Mouse (Mus musculus) thymus, postnatal 36 days (tissue): ENCODE data around the gene Cxcl9.
A peak's percentile ranks its signal among the peaks of the same experiment; 100 is the strongest.
"Not testable (repeated sequence)": the region's sequence is repeated elsewhere in the genome, so short reads cannot be mapped to it uniquely, and the experiment has no call there.

Experiments
- DNase-seq, 2 experiments: peaks; one replicate each; pipeline ENCODE4 v3.0.0; 2022; ENCODE audit warnings: mixed read lengths in 2 of 2

Cxcl9 gene

DNA sequence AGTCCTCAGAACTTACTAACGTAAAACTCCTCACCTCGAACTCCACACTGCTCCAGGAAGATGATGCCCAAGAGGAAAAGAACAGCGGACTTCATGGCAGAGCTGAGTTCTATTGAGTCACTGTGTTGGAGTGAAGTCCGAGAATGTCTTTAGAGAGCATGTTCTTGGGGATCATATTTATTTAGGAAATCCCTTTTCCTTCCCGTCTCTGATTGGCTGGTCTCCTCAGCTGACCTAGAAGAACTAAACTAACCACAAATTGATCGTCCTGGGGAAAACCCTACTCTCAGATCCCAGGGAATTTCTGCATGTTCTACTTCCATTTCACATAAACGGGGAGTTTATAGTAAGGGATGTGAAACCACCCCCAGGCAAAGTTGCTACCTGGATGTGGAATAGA, at the start of gene Cxcl9:
TSS of gene Cxcl9 (minus strand) at position 151 of the 400 bp plus-strand sequence.
- no peak for DNase-seq

DNA sequence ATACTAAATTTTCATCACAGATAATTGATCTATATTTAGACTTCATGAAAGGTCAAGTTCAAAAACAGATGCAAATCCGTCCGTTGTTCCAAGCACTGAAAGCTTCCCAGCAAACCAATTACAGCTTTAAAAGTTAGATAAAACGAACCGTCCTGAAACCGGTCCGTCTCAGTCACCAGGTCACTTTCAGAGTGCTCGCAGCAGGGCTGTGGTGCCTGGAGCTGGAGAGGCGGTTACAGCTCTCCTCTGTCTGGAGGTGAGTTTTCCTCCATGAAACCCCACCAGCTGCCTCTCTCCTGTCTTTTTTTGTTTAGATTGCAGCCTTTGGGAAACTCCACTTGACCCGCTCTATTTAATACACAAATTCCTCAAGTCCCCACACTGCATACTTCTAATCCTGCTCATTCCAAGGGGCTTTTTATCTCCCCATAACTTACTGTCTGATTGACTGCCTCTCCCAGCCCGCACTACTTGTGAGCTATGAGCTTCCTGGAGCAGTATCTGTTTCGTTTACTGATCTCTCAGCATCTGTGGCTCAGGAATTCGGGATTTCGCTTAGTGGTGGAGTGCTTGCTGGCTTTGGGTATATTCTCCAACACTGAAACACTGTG, 49.0 kb upstream of the Cxcl9 start:
- DNase-seq: no peak

DNA sequence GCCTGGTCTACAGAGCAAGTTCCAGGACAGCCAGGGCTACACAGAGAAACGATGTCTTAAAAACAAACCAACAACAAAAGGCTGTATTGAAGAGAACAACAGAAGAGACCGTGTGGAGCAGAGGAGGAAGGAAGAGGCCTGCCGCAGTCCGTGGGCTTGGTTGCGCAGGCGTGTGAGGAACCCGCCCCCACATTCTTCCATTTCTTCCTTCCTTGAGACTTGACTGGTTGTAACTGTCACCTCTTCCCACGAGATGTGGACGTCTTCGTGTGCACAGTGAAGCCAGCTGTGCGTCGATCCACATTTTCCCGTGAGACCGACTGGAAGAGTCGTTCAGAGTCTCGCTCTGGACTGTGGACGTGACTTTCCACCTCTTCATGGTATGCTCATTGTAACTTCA, 47.5 kb upstream of the Cxcl9 start:
- peak; percentile 49 to 66 for DNase-seq

DNA sequence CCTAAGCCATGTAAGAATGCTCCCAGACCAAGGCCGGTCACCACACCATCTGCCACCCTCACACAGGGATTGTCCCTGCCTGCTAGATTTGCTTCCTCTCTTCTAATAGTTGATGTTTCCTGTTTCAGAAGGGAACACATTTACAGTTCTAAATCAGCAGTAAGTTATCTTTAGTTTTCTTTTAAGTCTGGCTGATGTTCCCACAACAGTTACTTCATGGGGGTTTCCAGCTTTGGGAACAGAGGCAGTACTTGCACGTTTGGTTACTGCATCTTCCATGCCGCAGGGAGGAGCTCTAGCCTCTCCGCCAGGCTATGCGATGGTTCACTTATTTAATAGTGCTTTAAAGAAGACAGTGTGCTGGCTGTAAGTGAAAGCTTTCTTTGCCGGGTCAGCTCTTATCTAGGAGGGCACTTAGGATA, 46.9 kb upstream of the Cxcl9 start:
- DNase-seq: peak; percentile 37 to 39

DNA sequence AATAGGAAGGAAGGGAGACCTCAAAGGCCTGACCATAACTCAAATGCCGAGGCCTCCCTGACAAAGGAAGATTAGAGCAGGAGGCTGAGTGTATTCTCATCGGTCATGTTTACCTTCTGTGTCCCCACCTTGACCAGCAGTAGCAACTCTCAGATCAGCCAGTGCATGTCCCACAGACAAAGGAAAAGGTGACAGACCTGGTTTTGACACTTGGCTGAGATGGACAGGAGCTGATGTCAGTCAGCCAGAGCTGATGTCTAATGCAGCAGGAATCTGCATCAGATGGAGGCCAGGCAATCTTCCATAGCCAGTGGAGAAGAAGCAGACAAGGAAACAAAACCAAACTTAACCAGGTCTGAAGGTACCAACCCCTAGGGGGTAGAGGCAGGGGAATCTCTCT, 44.7 kb upstream of the Cxcl9 start:
- DNase-seq: no peak

DNA sequence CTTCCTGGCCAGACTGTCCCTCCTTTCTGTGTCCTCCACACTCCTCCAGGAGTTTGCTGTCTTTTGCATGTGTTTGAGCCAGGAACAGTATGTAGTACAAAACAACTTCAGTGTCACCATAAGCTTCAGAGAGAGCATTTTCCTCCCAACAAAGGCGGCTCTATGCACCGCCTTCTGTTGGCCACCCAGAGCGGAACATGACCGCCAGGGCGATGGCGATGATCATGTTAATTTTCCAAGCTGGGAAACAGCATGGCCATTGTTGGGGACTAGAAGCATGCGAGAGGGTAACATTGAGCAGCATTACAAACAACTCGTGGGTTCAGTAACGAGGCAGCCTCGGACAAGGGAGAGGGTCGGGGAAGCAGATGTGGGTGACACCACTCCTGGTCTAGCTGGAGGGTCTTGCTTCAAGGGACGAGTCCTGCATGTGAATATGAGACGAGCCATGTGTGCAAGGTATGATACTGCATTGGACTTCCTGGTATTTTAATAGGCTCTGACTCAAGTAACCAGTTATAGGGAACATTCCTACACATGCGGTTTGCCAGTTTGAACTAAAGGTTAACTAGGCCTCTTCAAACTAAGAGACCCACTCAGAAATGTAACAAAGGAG, 43.6 kb upstream of the Cxcl9 start:
- no peak for DNase-seq

DNA sequence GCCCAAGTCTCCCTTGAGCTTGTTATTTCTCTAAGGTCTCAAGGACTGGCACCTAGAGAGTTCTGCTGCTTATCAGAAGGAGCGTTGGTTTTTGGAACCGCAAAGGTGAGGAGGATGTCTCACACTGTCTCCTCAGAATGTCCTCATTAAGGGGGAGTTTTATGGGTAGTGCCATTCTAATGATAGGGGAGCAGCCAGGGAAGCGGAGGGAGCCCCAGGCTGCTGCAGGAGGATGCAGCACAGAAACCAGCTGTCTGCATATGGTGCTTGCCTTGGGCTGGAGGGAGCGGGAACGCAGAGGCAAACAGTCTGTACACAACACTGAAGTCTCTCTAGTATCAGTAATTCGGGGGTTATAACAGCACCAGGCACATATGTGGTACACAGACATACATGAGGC, 43.0 kb upstream of the Cxcl9 start:
- no peak for DNase-seq

DNA sequence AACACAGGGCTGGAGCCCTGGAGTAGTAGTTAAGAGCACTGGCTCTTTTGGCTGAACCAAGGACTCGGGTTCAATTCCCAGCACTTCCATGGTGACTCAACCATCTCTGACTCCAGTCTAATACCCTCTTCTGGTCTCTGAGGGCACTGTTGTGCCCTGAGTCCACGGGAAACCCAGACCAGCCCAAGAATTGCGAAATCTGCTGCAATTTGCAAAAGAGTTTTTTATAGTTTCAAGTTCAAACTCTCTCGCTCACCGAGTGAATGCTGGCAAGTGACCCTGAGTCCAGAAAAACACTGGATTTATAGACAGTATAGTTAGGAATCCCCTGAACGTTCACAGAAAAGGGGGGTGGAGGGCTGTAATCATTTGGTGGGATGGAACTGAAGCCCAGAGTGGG, 42.5 kb upstream of the Cxcl9 start:
- no peak for DNase-seq

DNA sequence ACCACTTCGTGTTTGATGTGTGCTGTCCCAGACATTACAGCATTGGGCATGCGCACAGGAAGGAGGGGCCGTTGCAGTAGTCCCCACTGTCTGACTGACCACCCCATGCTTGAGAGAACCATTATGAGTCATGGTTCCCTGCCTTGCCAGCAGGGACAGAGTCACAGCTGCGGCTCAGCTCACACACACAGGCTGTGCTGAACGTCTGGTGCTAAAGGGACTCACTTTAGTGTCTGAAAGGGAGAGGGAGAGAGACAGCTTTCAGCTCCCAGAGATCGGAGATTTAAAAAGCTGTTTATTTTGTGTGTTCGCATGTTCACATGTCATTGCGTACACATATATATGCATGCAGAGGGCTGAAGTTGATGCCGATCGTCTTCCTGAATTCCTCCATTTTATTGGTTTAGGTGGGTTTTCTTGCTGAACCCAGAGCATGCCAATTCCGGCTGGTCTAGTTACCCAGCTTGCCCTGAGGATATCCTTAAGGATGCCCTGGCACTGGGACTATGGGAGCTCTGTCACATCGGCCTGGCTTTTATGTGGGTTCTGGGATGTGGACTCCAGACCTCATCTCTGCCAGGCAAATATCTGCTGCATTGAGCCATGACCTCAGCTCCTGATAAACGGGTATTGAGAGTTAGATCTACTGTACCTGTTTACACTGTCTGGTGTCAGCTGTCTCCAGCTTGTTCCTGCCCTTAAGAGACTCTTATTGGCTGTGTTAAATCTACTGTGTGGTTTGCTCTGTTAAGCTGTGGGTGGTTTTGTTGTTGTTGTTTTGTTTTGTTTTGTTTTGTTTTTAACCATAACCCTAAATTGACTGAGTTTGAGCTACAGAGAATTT, 41.5 kb upstream of the Cxcl9 start:
- no peak for DNase-seq

DNA sequence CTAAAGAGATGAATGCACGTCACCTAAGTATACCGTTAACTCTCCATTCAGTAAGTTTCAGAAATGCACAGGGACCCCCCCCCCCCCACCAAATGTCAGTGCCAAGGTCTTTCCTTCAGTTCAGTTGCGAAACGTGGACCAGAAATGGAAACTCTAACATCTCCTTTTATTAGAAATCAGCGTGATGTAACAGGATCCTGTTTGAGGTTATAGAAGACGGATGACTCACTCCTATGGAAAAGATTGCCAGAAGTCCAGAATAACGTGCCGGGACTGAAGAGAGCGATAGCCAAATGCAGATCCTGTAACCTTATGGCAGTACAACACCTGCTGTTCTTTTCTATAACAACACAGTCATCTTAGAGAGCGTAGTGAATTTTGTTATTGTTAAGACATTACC, 40.5 kb upstream of the Cxcl9 start:
- no peak for DNase-seq

DNA sequence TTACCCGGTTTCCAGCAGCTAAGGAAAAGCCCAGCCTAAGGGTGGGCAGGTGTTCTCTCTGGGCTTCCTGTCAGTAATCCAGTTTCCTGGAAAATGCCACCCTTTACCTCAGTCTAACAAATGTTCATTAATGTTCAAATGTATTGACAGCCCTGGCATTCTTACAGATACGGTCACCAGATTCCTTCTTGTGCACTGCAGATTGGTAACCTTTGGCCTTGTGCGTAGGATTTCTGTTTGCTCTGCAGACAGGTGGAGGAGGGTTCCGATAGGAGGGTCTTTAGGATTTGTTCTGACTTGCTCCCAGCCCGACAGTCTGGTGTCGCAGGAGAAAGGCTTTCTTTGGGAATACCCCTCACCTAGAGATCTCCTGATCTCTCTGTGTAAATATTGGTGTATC, 38.7 kb upstream of the Cxcl9 start:
- DNase-seq: no peak

DNA sequence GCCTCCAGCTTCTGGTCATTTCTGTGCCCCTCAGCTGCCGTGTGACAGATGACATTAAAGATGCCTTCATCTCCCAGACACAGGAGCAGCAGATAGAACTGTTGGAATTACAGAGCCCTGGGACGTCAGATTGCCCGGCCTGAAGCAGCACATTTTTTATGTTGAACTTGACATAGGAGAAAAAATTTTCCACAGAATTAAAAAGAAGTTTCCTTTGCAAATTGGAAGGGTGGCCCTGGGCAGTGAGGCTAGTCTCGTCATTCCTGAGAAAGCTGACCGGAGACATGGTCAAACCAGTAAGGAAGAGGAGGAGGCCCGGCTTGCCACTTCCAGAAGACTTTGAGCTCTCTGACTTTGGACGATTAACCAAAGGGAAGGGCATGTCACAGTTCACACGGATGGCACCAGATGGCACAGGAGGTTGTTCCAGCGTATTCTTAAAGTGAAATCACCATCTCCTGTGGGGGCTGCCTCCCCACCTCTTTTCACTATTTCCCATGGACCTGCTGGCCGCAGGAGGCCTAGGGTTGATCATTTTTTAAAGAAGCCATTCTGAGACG, 37.3 kb upstream of the Cxcl9 start:
- no peak for DNase-seq

DNA sequence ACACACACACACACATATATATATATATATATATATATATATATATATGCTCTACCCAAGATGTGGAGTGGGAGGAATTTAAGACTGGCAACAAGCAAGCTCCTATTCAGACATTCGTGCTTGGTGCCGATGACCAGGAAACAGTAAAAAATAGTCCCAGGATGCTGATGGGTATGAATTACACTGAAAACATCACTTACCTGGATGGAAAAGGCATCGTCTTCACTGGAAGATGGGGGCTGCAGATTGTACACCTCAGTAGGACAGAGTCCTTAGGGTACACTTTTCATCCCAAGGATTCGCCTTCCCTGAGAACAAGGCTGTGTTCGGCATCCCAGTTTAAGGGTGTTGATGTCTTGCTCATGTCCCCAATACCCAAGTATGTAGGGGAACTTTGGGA, 36.1 kb upstream of the Cxcl9 start:
- DNase-seq: no peak

DNA sequence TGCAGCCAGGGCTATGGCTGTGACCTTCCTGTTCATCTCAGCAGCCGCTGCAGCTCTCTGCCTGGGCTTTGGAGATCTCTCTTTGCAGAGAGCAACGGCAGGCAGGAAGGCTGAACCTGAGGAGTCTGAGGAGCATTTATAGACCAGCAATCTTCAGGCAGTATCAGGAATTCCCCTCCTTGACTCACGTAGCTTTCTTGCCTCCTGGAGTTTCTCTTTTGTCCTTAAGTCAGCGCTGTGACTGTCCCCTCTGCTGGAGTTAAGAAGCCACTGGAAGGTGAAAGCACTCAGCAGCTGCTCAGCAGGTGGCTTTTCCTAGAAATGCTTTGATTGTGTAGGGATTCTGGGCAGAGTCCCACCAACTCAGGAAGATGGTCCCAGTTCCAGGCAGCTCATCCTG, 35.3 kb upstream of the Cxcl9 start:
- no peak for DNase-seq

DNA sequence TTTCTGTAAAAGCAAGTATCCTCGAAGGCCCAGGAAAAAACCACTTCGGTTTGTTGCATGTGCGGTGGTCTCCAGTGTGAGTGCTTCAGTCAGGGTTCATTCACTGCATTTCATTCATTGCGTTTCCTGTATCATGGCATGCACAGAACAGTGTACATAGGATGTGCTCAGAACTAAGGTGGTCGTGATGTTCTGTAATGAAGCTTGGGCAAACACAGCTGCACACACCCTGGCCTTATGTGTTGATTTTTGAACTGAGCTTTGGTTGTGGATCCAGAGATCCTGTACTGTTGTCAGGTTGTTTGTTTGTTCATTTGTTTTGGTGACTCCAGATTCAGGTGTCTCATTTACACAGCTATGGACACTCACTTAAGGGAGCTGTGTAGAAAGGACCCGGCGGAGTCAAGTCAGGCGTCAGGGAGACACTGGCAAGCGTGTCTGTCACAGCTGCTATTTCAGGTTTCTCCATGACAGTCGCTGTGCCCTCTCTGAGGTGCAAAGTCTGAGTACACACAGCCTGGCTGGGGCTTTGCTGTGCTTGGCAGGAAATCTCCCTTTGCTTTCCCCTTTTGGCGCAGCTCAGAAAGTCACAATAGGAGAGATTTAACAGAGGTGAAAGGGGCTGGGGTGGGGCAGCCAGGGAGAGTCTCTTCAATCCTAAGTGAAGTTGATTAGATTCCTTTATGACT, 31.0 kb upstream of the Cxcl9 start:
- no peak for DNase-seq

DNA sequence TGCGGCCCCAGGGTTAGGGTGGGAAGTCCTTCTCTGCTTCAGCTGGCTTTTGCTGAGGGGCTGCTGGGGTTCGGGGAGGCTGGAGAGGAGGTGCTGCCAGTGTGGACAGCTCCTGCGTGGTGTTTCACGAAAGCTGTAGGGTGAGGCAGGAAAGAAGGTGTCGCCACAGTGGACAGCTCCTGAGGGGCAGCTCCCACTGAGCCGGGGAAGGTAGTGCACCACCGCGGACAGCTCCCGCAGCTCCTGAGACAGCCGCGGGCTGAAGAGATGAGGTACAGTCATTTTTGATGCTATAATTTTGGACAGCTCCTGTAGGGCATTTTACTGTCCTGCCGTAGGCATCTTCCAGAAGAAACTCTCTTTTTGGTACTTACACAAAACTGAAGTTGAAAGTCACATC, 30.2 kb upstream of the Cxcl9 start:
- DNase-seq: no peak

DNA sequence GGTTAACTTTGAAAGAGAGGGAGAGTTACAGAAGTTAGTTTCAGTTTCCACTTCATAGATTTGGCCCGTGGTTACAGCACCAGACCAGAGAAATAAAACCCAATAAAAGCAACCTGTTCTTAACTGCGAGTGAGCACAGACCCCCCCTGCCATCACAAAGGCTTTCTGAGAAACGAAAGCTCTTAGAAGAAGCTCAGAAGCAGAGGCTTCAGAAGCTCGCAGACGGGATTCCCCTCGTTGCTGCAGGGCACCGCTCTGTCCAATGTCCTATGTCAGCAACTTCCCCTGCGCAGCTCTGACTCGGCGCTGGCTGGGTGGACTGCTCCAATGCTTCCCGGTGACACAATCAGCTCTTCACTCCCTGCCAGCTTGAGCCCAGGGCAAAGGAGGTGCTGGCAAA, 25.6 kb upstream of the Cxcl9 start:
- peak; percentile 43 to 52 for DNase-seq

DNA sequence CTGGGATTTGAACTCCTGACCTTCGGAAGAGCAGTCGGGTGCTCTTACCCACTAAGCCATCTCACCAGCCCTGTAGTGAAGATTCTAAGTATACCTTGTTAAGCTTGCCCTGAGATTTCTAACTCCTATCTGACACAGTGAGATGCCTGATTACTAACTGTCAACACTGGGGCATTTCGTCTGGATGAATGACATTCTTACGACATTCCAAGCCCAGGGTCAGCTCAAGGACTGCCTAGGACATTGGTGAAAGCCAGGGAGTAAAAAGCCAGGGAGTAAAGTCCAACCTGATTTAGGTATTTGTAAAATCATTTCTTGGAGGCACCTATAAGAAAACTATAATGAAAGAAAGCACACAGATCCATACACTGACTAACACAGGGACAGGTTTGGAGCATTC, 24.8 kb upstream of the Cxcl9 start:
- not testable (repeated sequence) for DNase-seq

DNA sequence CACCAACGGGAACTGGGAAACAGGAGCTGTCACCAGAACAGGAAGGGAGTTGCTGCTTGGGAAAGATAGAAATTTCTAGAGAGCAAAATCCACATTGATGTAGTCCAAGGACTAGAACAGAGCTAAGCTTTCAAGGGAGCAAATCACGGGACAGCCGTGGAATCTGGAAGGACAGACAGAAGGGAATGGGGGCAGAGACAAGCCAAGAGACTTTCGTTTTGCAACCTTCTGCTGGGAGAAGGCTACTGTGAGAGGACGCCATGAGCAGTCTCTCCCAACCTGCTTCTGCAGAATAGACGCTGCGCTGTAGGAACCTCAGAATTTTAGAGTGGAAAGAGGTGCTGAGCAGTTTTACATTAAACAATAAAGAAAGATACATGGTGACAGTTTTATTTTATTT, 21.9 kb upstream of the Cxcl9 start:
- DNase-seq: no peak

DNA sequence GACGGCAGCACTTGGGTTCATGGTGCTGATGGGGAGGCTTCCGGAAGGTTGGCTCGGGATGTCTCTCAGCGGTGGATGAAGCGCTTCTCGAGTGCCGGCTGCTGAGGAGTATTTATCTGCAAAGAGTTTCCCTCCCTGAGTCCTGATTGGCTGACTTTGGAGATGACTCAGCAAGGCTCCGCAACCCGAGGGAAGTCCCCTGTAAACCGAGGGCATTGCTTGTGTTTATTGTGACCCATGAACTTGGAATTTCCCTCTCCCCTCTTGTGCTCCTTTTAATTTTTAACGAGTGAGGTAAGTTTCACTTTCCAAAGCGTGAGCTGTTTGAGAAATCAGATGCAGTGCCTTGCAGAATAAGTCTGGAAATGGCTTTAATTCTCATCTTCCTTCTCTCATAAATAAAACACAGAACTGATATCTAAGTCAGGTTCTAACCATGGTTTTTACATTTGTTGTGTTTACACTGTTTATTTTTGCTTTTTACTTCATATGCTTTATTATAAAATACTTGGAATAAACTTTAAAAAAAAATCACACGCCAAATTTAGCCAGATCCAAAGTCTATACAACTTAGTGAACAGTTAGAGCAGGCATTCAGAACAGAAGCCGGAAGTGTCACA, 21.0 kb upstream of the Cxcl9 start, which contains the start of gene Cxcl10:
TSS of gene Cxcl10 (minus strand) at position 96 of the 620 bp plus-strand sequence.
- peak; percentile 49 to 51 for DNase-seq

DNA sequence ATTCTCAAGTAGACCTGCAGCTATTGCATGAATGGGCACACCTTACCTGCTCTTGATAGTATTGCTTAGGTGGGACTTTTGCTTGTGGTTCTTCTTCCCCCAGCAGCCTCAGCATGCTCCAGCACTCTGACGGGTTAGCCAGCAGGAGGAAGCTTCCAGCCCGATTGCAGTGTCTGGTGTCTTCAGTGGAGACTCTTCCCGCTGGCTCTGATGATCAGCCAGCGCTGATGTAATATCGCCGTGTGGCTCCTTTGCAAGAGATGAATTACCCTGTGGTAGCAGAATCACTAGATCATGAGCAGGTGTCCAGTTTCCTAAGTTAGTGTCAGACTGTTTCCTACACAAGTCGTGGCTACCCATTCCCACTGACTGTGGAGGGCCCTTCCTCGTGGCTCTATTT, 17.1 kb upstream of the Cxcl9 start:
- no peak for DNase-seq

DNA sequence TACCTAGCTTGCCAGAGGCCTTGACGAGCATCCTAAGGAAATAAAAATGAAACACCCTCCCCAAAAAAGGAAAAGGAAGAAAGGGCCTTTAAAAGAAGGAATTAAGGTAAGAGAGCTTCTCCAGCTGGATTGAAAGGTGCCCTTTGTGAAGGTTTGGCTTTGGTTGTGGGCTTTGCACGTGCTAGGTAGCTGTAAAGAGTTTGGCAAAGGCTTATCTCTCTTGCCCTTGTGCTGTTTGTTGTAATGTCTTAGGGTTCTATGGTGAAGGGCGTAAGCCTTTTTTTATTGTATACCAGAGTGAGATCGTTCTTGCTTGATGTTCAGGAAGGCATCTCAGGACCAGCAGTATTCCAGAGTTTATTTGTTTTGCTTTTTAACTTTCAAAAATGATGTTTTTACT, 12.7 kb upstream of the Cxcl9 start:
- no peak for DNase-seq

DNA sequence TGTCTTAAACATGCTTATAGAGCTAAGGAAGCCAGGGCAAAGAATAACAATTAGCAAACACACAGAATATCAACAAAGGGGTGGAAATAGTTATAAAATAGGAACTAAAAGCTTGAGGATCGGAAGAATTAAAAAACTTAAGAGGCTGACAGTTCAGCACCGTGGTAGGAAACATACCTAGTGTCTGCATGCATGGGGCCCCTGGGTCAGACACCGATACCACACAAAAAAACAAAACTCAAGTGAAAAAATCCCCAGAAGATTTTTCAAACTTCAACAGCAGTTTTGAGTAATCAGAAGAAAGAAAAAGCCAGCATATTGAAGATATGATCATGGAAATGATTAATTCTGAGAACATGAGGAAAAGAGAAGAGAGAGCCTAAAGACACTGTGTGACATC, 8.9 kb upstream of the Cxcl9 start:
- no peak for DNase-seq
